Mouse (Mus musculus) erythroblast, embryonic 14.5 days (primary cell): ENCODE data around the gene Coro2a. TPM values are rescaled to one million over a fixed set of nuclear protein-coding genes. Genes with fewer than 3 reads are reported as not detected.

Experiments used
- H3K27me3 ChIP-seq: 2 replicates; pipeline ENCODE4 v1.6.1; 2012; ENCODE audit warnings: inconsistent platforms; ENCODE audit not compliant: control insufficient read depth
- H3K36me3 ChIP-seq: 2 replicates; pipeline ENCODE4 v1.6.1; 2012; ENCODE audit warnings: mild to moderate bottlenecking, inconsistent platforms; ENCODE audit not compliant: control insufficient read depth
- H3K4me1 ChIP-seq: 2 replicates; pipeline ENCODE4 v1.6.1; 2012; ENCODE audit warnings: inconsistent platforms; ENCODE audit not compliant: control insufficient read depth
- H3K4me3 ChIP-seq: replicated peaks from 2 replicates; pipeline ENCODE3; 2012; ENCODE audit warnings: moderate library complexity, mild to moderate bottlenecking, inconsistent platforms
- H3K9me3 ChIP-seq: 2 replicates; pipeline ENCODE4 v1.6.1; 2012; ENCODE audit warnings: low read length, inconsistent platforms, mixed read lengths; ENCODE audit not compliant: control insufficient read depth
- GATA1 ChIP-seq: IDR thresholded peaks from 2 replicates; pipeline ENCODE4 v1.6.1; 2012; ENCODE audit warnings: low read length, inconsistent platforms, mixed read lengths
- TAL1 ChIP-seq: IDR thresholded peaks from 3 replicates; pipeline ENCODE4 v1.6.1; 2012; ENCODE audit warnings: low read length, inconsistent platforms, mixed read lengths
- polyA plus RNA-seq: library from polyadenylated mRNA; stranded (reverse); fragments of >175 nt; gene quantifications from 2 replicates; pipeline ENCODE4 v1.2.3, GENCODE M21; 2012

Gene Coro2a
- polyA plus RNA-seq, 1 experiment, result 0.21 TPM

DNA sequence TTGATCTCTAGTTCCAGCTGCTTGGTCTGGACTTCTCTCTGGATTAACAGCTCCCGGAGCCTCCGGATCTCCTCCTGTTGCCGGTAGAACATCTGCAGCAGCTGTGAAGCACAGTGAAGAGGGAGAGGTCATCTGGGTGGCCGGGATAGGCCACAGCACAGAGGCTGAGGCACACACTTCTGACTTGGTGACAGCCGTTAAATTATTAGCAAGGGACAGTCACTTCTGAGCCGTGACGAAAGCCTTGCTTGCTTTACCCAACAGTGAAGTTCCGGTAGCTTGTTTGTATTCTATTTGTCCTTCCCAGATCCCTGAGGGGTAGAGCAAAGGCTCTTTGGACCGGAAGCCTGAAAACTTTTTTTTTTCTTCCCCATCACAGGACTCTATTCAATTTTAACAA lies 62.8 kb downstream of the Coro2a start:
- no peaks in the 10 kb centered on the region for H3K36me3 ChIP-seq
- H3K9me3 ChIP-seq, result peaks cover 2% of the 10 kb centered on the region; the same call in 1 of the 2 replicates
- H3K27me3 ChIP-seq, result peaks cover 46% of the 10 kb centered on the region
- TF ChIP-seq GATA1, result no peak
- no peak for TF ChIP-seq TAL1
- peaks cover 20% of the 10 kb centered on the region for H3K4me1 ChIP-seq
- H3K4me3 ChIP-seq, result no peak overlapping the region

DNA sequence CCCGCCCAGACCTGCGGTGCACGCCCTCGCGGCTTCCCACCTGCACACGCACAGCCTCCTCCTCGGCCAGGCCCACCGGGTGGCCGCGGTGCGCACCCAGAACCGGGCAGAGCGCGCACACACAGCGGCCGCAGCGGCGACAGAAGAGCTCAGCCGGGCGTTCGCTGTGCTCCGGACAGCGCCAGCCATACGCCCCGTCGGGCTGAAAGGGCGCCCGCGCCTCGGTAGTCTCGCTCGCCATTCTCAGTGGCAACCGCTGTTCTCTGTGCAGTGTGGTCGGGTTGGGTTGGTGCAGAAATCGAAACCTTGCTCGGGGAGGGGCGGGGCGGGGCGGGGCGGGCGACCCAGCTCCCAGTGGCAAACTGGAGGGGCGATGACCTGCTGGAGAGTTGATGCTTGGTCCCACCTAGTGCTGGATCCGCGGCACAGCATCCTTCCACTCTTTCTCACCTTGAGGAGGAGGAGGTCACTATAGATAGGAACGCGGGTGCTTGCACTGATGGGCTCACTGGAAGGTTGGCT lies 66.1 kb downstream of the Coro2a start, which contains the start of gene Trim14:
Gene Trim14 (minus strand): TSS at position 302 of the 522 bp plus-strand sequence.
- peak within 1 kb of the TSS; percentile 61 for H3K4me3 ChIP-seq
- TF ChIP-seq GATA1, result no peak
- no peak for TF ChIP-seq TAL1
- H3K27me3 ChIP-seq, result peaks cover 66% of the 10 kb centered on the region
- peaks cover 2% of the 10 kb centered on the region; the same call in 1 of the 2 replicates for H3K9me3 ChIP-seq
- H3K4me1 ChIP-seq, result peaks cover 18% of the 10 kb centered on the region
- no peaks in the 10 kb centered on the region for H3K36me3 ChIP-seq

DNA sequence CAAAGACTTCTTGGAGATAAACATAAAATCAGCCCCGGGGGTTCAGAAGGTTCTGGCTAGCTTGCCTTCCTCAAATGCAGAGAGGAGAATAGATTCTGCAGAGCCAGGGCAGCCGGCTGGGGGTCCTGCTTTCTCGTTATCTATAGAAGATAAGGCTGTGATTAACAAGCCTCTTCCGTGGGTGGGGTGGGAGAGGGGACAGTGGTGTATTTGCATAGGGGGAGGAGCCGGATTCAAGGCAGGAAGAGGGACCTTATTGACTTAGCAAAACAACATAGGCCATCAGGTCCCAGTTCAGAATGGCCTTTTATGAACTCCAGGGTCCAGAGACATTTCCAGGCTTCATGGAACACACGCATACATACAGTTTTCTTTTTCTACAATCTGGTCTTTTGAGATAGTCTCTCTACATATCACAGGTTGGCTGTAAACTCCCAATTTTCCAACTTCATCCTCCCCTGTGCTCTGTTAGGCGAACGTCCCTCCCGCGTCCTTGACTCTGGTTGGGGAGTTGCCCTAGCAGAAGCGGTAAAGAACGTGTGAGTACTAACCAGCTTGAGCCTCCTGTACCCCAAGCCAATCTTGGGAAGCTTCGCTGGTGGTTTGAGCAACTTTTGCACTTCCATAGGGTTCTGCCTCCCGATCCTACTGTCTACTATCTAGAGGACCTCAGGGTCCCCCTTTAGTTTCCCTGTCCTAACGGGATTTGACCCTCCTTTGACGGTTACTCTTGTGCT lies 66.7 kb downstream of the Coro2a start:
- no peak for TF ChIP-seq GATA1
- H3K36me3 ChIP-seq, result no peaks in the 10 kb centered on the region
- H3K27me3 ChIP-seq, result peaks cover 66% of the 10 kb centered on the region
- H3K4me3 ChIP-seq, result peak overlapping the region; percentile 61
- H3K4me1 ChIP-seq, result peaks cover 18% of the 10 kb centered on the region
- H3K9me3 ChIP-seq, result peaks cover 2% of the 10 kb centered on the region; the same call in 1 of the 2 replicates

DNA sequence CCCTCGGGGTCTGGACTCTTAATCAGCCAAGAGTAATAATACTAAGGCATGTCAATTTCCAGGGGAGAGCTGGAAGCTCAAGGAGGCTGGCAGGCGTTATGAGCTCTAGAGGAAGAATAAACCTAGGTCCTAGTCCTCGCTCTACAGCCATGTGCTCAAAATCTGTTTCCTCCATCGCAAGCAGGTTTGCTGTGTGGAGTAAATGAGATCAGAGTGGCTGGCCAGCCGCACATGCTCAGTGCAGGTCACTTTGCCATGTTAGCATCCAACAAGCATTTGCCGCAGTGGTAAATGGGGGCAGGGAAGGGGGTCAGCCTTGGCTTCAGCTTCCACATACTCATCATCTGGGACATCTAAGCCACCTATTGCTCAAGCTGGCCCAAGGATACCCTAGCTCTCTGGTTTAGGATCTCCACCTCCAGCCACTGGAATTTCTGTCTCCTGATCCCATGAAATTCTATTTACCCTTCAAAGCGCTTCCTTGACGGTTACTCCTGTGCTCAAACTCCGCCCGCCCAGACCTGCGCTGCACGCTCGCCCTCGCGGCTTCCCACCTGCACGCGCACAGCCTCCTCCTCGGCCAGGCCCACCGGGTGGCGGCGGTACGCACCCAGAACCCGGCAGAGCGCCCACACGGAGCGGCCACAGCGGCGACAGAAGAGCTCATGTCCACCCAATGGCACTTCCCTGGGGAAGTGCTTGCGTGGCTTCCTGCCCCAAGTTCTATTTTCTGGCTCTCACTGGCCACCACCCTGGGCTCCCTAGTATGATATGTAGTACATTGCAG lies 67.9 kb downstream of the Coro2a start:
- peaks cover 18% of the 10 kb centered on the region for H3K4me1 ChIP-seq
- H3K36me3 ChIP-seq, result no peaks in the 10 kb centered on the region
- TF ChIP-seq GATA1, result no peak
- TF ChIP-seq TAL1, result no peak
- peaks cover 2% of the 10 kb centered on the region; the same call in 1 of the 2 replicates for H3K9me3 ChIP-seq
- peak overlapping the region; percentile 25 for H3K4me3 ChIP-seq
- H3K27me3 ChIP-seq, result peaks cover 64% of the 10 kb centered on the region

DNA sequence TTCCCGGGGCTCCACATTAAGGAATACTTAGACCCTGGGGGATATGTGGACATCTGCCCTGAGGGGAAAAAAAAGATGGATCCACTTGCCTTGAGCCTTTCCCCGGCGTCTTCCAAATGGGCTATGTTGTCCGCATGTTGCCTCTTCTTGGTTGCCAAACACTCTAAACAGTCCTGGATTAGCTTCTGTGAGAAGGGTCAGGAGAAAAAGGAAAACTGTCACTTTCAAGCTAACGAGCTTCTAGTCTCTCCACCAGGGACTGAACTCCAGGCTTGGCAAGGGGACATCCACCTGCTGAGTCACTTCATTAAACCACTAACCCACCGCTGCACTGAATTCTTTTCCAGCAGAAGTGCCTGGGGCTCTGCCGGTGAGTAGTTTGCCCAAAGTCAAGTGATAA lies 69.1 kb downstream of the Coro2a start:
- Histone ChIP-seq H3K36me3 (no peaks in the 10 kb centered on the region), H3K9me3 (peaks cover 2% of the 10 kb centered on the region; the same call in 1 of the 2 replicates), H3K4me1 (peaks cover 26% of the 10 kb centered on the region), H3K4me3 (no peak overlapping the region), H3K27me3 (peaks cover 57% of the 10 kb centered on the region)
- TF ChIP-seq TAL1 (no peak), GATA1 (no peak)

DNA sequence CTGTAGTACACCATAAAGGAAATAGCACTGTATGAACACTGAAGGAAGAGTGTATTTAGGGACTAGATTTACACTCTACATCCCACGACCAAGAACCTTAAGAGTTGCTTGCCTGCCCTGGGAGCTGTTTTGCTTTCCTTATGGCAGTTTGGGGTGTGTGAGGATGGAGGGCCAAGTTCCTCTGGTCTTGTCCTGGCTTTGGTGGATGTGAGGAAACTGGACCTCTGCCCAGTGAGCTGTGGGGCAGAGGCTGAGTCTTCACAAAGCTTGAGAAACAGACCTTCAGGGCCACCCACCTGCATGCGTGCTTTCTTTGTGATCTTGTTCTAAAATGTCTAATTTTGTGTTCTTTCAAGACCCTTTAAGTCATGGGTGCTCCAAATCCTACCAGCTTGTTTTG lies 69.5 kb downstream of the Coro2a start:
- Histone ChIP-seq H3K4me3 (no peak overlapping the region), H3K36me3 (no peaks in the 10 kb centered on the region), H3K27me3 (peaks cover 52% of the 10 kb centered on the region), H3K9me3 (peaks cover 2% of the 10 kb centered on the region; the same call in 1 of the 2 replicates), H3K4me1 (peaks cover 29% of the 10 kb centered on the region)
- TF ChIP-seq GATA1 (no peak), TAL1 (no peak)

DNA sequence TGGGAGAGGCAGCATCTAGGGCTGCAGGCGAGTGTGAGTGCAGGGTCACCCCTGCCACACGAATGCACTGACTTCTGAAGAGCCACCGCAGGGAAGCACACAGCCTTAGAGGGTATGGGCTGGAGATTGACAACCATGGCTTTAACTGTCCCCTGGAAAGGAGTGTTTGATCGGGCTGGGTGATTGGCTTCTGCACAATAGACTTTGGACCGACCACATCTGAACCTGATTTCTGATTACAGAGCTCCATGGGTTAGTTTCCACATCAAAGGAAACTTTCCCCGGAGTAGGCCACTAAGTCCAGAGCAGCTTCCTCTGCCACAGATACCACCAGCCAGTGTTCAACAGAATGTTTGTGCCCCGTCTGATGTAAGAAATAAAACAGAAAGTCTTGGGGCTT lies 72.3 kb downstream of the Coro2a start:
- Histone ChIP-seq H3K36me3 (no peaks in the 10 kb centered on the region), H3K4me3 (no peak overlapping the region), H3K9me3 (peaks cover 2% of the 10 kb centered on the region; the same call in 1 of the 2 replicates), H3K4me1 (peaks cover 38% of the 10 kb centered on the region), H3K27me3 (peaks cover 25% of the 10 kb centered on the region)
- TF ChIP-seq GATA1, result no peak

DNA sequence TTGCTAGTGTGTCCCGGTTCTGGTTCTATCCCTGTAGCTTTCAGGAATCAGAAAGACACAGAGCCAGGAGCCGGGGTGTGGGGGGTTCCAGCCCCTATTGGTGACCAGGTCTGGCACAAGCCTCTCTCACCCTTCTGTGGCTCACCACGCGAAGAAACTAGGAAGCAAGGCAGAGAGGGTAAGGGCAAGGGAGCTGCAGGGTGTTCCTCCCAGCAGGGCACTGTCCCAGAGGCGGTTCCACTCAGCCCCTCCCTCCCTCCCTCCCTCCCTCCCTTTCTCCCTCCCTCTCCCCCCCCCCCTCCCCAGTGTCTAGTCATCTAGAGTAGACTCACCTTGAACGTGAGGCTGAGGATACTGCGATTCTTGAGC lies 74.5 kb downstream of the Coro2a start:
- H3K4me1 ChIP-seq, result peaks cover 34% of the 10 kb centered on the region
- no peak for TF ChIP-seq GATA1
- TF ChIP-seq TAL1, result no peak
- H3K4me3 ChIP-seq, result peak overlapping the region; percentile 59
- H3K27me3 ChIP-seq, result peaks cover 5% of the 10 kb centered on the region
- peaks cover 8% of the 10 kb centered on the region; the same call in 1 of the 2 replicates for H3K36me3 ChIP-seq
- H3K9me3 ChIP-seq, result peaks cover 4% of the 10 kb centered on the region; the same call in 1 of the 2 replicates

DNA sequence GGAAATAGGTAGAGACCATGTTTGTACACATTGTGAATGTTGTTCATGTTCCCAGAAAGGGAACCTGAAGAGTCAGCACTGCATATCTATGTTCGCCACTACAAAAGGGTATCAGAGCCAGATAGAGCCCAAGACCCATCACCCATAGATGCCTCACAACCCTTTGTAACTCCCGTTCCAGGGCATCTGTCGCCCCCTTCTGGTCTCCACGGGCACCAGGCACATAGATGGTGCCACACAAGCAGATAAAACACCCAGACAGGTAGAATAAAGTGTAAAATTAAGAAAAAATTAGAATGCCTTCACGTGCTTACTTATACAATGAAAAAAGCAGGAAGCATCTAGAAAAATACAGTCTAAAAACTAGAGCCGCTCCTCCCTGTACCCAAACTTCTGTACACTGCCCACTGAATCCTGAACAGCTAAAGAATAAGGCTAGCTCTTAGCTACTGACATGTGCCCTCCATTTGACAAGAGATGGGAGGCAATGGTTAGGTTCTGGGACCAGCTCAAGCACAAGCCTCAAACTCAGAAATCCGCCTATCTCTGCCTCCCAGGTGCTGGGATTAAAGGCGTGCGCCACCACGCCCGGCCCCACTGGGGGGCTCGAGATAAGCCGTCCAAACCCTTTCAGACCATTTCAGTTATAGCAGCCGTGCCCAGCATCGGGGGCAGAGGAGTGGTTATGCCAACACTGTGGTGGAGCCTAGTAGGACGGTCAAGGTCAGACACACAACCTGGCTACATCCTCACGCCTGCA lies 75.0 kb downstream of the Coro2a start:
- peaks cover 11% of the 10 kb centered on the region; the same call in 1 of the 2 replicates for H3K36me3 ChIP-seq
- TF ChIP-seq GATA1 (peak; percentile 70), TAL1 (peak; percentile 76)
- peaks cover 2% of the 10 kb centered on the region for H3K27me3 ChIP-seq
- H3K4me3 ChIP-seq, result peak overlapping the region; percentile 59
- H3K4me1 ChIP-seq, result peaks cover 34% of the 10 kb centered on the region
- peaks cover 5% of the 10 kb centered on the region; the same call in 1 of the 2 replicates for H3K9me3 ChIP-seq
